Mouse (Mus musculus): ENCODE data around the gene Cyp2c67. TPM values are rescaled to one million over a fixed set of nuclear protein-coding genes. Genes with fewer than 3 reads are reported as not detected.
"Not testable (repeated sequence)": the region's sequence is repeated elsewhere in the genome, so short reads cannot be mapped to it uniquely, and the experiment has no call there.

Cyp2c67 gene
- polyA plus RNA-seq (2016; fragmentation: Nextera tagmentation; extraction: Ambion mirVana): not detected in 2 replicates

- no peaks in the 10 kb centered on the region for H3K27me3 ChIP-seq (ENCODE audit: low read depth, poor library complexity, severe bottlenecking)
- H3K27ac ChIP-seq (replicated peaks): no peak within 1 kb of the TSS
- H3K9me3 ChIP-seq (replicated peaks): peaks cover 22% of the 10 kb centered on the region
- WGBS: 91% methylated on average over 1 of the region's 1 CpGs
- no peak for DNase-seq (ENCODE audit: low spot score)
- H3K36me3 ChIP-seq: no peaks in the 10 kb centered on the region
- no peaks in the 10 kb centered on the region for H3K4me1 ChIP-seq
- no peak within 1 kb of the TSS for H3K4me3 ChIP-seq
These were observed at the start of gene Cyp2c67 for GRCm38 (mm10) chr19:39648938-39649337. Gene Cyp2c67, minus strand, starts transcription at chr19:39649051.

DNA sequence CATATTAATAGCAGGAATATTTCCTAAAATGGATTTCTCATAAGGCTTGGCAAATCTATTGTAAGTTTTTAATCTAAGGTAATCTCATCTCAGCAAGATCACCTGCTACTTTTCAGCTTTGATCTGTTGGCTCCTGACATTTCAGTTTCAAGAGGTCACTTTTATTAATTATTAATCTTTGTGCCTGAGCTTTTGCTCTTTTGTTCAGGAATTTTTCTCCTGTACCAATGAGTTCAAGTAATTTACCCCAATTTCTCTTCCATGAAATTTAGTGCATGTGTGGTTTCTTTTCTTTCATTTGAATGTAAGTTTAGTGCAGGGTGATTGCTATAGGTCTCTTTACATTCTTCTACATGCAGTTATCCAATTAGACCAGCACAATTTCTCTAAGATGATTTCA is 16.8 kb upstream of the Cyp2c67 start:
- H3K27ac ChIP-seq (replicated peaks); DNase-seq (ENCODE audit: low spot score); H3K27me3 ChIP-seq (ENCODE audit: low read depth, poor library complexity, severe bottlenecking); H3K36me3 ChIP-seq; H3K9me3 ChIP-seq (replicated peaks); H3K4me1 ChIP-seq; H3K4me3 ChIP-seq: not testable (repeated sequence)

GRCm38 (mm10) chr19:39652381-39652780 is 3.5 kb upstream of the Cyp2c67 start:
- H3K27me3 ChIP-seq (ENCODE audit: low read depth, poor library complexity, severe bottlenecking): no peaks in the 10 kb centered on the region
- no peak overlapping the region for H3K27ac ChIP-seq (replicated peaks)
- no peak overlapping the region for H3K4me3 ChIP-seq
- no peak for DNase-seq (ENCODE audit: low spot score)
- no peaks in the 10 kb centered on the region for H3K4me1 ChIP-seq
- WGBS: 71% methylated on average over 1 of the region's 1 CpGs
- peaks cover 14% of the 10 kb centered on the region for H3K9me3 ChIP-seq (replicated peaks)
- H3K36me3 ChIP-seq: no peaks in the 10 kb centered on the region

DNA sequence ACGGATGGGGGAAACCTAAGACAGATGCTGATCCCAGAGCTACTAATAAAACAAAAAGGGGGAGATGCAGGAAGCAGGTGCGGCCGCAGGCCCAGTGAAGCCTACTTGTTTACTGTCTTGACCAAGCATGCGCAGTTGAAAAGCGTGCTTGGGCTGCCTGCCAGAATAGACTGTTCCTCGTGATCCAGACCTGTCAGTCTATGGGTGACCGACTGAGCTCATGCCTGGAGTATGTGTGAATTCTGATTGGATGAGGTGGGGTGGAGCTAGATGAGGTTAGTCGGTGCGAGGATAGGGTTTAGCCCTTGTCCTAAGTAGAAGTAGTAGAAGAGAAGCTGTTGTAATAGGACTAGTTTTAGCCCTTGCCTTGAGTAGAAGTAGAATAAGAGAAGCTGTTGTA is 1.3 kb downstream of the Cyp2c67 start:
- 95% methylated on average over 9 of the region's 9 CpGs for WGBS
- DNase-seq (ENCODE audit: low spot score): no peak
- Histone ChIP-seq H3K4me1 (no peaks in the 10 kb centered on the region), H3K27ac (replicated peaks) (no peak overlapping the region), H3K27me3 (ENCODE audit: low read depth, poor library complexity, severe bottlenecking) (no peaks in the 10 kb centered on the region), H3K9me3 (replicated peaks) (peaks cover 22% of the 10 kb centered on the region), H3K36me3 (no peaks in the 10 kb centered on the region), H3K4me3 (no peak overlapping the region)

- H3K4me3 ChIP-seq; H3K27ac ChIP-seq (replicated peaks); H3K36me3 ChIP-seq; H3K4me1 ChIP-seq; H3K27me3 ChIP-seq (ENCODE audit: low read depth, poor library complexity, severe bottlenecking); DNase-seq (ENCODE audit: low spot score): not testable (repeated sequence)
- 91% methylated on average over 7 of the region's 7 CpGs for WGBS
- peaks cover 22% of the 10 kb centered on the region for H3K9me3 ChIP-seq (replicated peaks)
These were observed 4.3 kb downstream of the Cyp2c67 start for GRCm38 (mm10) chr19:39644551-39644950.

Other genes with a start within 250 kb of the Cyp2c67 start
- not detected in 2 replicates for gene Cyp2c38, start 186.0 kb downstream of the Cyp2c67 start, polyA plus RNA-seq (2016; fragmentation: Nextera tagmentation; extraction: Ambion mirVana)
- not detected in 2 replicates for gene Cyp2c39, start 138.2 kb downstream of the Cyp2c67 start, polyA plus RNA-seq (2016; fragmentation: Nextera tagmentation; extraction: Ambion mirVana)
- gene Cyp2c68, start 92.0 kb upstream of the Cyp2c67 start, polyA plus RNA-seq (2016; fragmentation: Nextera tagmentation; extraction: Ambion mirVana): not detected in 2 replicates
- gene Cyp2c40, start 163.8 kb upstream of the Cyp2c67 start, polyA plus RNA-seq (2016; fragmentation: Nextera tagmentation; extraction: Ambion mirVana): not detected in 2 replicates
- not detected in 2 replicates for gene Cyp2c69, start 237.7 kb upstream of the Cyp2c67 start, polyA plus RNA-seq (2016; fragmentation: Nextera tagmentation; extraction: Ambion mirVana)

Measured in midbrain, embryonic 10.5 days (tissue).